Mouse (Mus musculus) stomach, embryonic 14.5 days (tissue): ENCODE data around the gene Maml3. TPM values are rescaled to one million over a fixed set of nuclear protein-coding genes. Genes with fewer than 3 reads are reported as not detected.
A peak's percentile ranks its signal among the peaks of the same experiment; 100 is the strongest.

Experiments
- ATAC-seq: fragments of 200-750 bp; cut with Nextera tagmentation; 2 replicates; pipeline ENCODE4 v1.8.0; 2017; ENCODE audit warnings: low read depth, moderate TSS enrichment; ENCODE audit not compliant: insufficient number of reproducible peaks, insufficient read depth, low FRiP score
- H3K27ac ChIP-seq: fragments of 300-500 bp; sonication (generic); 2 replicates; pipeline ENCODE4 v1.5.1; 2014; ENCODE audit warnings: mild to moderate bottlenecking, low read length, moderate library complexity, mixed read lengths
- H3K27me3 ChIP-seq: fragments of 300-500 bp; sonication (generic); 2 replicates; pipeline ENCODE4 v1.6.1; 2014; ENCODE audit warnings: low read length, control low read depth, mixed read lengths; ENCODE audit not compliant: control insufficient read depth, insufficient read depth
- H3K36me3 ChIP-seq: fragments of 300-500 bp; sonication (generic); 2 replicates; pipeline ENCODE4 v1.6.1; 2014; ENCODE audit warnings: mild to moderate bottlenecking, control low read depth, low read length, moderate library complexity, mixed read lengths; ENCODE audit not compliant: control insufficient read depth, insufficient read depth
- H3K4me1 ChIP-seq: fragments of 300-500 bp; sonication (generic); 2 replicates; pipeline ENCODE4 v1.6.1; 2014; ENCODE audit warnings: low read length, control low read depth, mixed read lengths; ENCODE audit not compliant: control insufficient read depth, insufficient read depth
- H3K4me2 ChIP-seq: fragments of 300-500 bp; sonication (generic); replicated peaks from 2 replicates; pipeline ENCODE4 v1.6.1; 2014; ENCODE audit warnings: low read depth, low read length, control low read depth
- H3K4me3 ChIP-seq: fragments of 300-500 bp; sonication (generic); 2 replicates; pipeline ENCODE4 v1.5.1; 2014; ENCODE audit warnings: low read depth, low read length, control low read depth
- H3K9ac ChIP-seq: fragments of 300-500 bp; sonication (generic); replicated peaks from 2 replicates; pipeline ENCODE4 v1.6.1; 2014; ENCODE audit warnings: low read depth, mild to moderate bottlenecking, control low read depth, low read length, moderate library complexity, mixed read lengths
- H3K9me3 ChIP-seq: fragments of 300-500 bp; sonication (generic); 2 replicates; pipeline ENCODE4 v1.6.1; 2016; ENCODE audit warnings: low read depth, low read length, control low read depth; ENCODE audit not compliant: control insufficient read depth
- WGBS: fragments of 180-500 bp; shearing (Covaris S2); extraction: QIAGEN DNeasy Blood & Tissue Kit; methylation state at CpG from one replicate; pipeline ENCODE4 v1.1.7; 2014; 5-methylcytosine and 5-hydroxymethylcytosine counted together
- polyA plus RNA-seq: library from polyadenylated mRNA; unstranded; fragments of >200 nt; fragmentation: Nextera tagmentation; extraction: Ambion mirVana; gene quantifications from 2 replicates; pipeline ENCODE4 v1.2.1, GENCODE M21; 2014

Gene Maml3
- polyA plus RNA-seq, 1 experiment from 2014 or later, result 9.3 TPM

GRCm38 (mm10) chr3:51817329-51817728 is 287.5 kb downstream of the Maml3 start:
- 89% methylated on average over 6 of the region's 6 CpGs for WGBS
- H3K9me3 ChIP-seq, result no peaks in the 10 kb centered on the region
- H3K27ac ChIP-seq, result no peak overlapping the region
- H3K9ac ChIP-seq, result no peak overlapping the region
- no peak overlapping the region for H3K4me2 ChIP-seq
- ATAC-seq, result no peak
- no peak overlapping the region for H3K4me3 ChIP-seq
- H3K4me1 ChIP-seq, result no peaks in the 10 kb centered on the region
- H3K36me3 ChIP-seq, result no peaks in the 10 kb centered on the region
- H3K27me3 ChIP-seq, result no peaks in the 10 kb centered on the region

GRCm38 (mm10) chr3:51816517-51817285 is 288.2 kb downstream of the Maml3 start:
- Histone ChIP-seq H3K27ac (no peak overlapping the region), H3K9ac (no peak overlapping the region), H3K27me3 (no peaks in the 10 kb centered on the region), H3K36me3 (no peaks in the 10 kb centered on the region), H3K9me3 (no peaks in the 10 kb centered on the region), H3K4me1 (no peaks in the 10 kb centered on the region), H3K4me2 (no peak overlapping the region), H3K4me3 (no peak overlapping the region)
- no peak for ATAC-seq
- WGBS, result 77% methylated on average over 7 of the region's 7 CpGs

GRCm38 (mm10) chr3:51814073-51814472 is 290.8 kb downstream of the Maml3 start:
- Histone ChIP-seq H3K27ac (no peak overlapping the region), H3K36me3 (no peaks in the 10 kb centered on the region), H3K4me1 (no peaks in the 10 kb centered on the region), H3K9ac (no peak overlapping the region), H3K9me3 (no peaks in the 10 kb centered on the region), H3K4me3 (no peak overlapping the region), H3K4me2 (no peak overlapping the region), H3K27me3 (no peaks in the 10 kb centered on the region)
- ATAC-seq, result no peak
- 76% methylated on average over 4 of the region's 4 CpGs for WGBS

DNA sequence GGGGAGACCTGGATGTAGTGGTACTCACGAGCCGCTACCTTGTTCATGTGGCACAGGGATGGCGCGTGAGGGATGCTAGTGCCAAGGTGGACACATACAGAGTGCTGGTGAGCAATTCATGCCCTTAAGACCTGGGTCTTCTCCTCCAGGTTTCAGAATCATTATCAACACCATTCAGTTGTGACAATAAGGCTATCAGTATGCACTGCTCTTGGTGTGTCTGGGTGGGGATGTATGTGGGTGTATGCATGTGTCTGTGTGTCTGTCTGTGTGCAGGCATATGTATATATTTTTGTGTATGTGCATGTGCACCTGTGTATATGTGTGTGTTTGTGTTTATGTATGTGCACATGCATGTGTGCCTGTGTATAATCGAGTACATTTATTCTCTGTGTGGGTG is 291.7 kb downstream of the Maml3 start:
- no peak overlapping the region for H3K27ac ChIP-seq
- H3K9ac ChIP-seq, result no peak overlapping the region
- no peaks in the 10 kb centered on the region for H3K9me3 ChIP-seq
- H3K4me1 ChIP-seq, result no peaks in the 10 kb centered on the region
- no peak overlapping the region for H3K4me3 ChIP-seq
- WGBS, result 98% methylated on average over 5 of the region's 5 CpGs
- no peaks in the 10 kb centered on the region for H3K27me3 ChIP-seq
- H3K4me2 ChIP-seq, result no peak overlapping the region
- no peak for ATAC-seq
- no peaks in the 10 kb centered on the region for H3K36me3 ChIP-seq

DNA sequence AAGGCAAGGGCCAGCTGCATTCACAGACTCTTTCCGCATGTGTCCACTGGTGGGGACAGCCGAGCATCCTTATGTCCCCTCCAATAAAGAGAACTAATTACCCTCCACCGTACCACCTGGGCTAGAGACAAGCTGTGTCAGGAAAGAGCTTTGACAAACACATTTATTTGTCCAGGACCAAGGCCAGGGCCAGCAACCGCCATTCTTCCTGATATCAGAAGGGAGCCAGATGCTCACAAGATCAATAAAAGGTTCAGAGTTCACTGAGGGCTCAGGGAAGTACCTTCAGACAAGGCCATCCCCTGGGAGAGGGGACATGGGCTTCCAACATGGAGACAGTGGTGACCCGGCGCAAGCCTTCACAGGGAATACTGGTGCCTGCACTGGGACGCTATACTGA is 294.1 kb downstream of the Maml3 start:
- peaks cover 4% of the 10 kb centered on the region; the same call in 1 of the 2 replicates for H3K4me1 ChIP-seq
- H3K36me3 ChIP-seq, result no peaks in the 10 kb centered on the region
- no peak overlapping the region for H3K27ac ChIP-seq
- no peak overlapping the region for H3K4me2 ChIP-seq
- 65% methylated on average over 7 of the region's 7 CpGs for WGBS
- H3K9me3 ChIP-seq, result no peaks in the 10 kb centered on the region
- no peak for ATAC-seq
- no peak overlapping the region for H3K9ac ChIP-seq
- H3K27me3 ChIP-seq, result no peaks in the 10 kb centered on the region
- no peak overlapping the region for H3K4me3 ChIP-seq

GRCm38 (mm10) chr3:51809822-51810221 is 295.1 kb downstream of the Maml3 start:
- Histone ChIP-seq H3K9ac (no peak overlapping the region), H3K27ac (no peak overlapping the region), H3K36me3 (no peaks in the 10 kb centered on the region), H3K4me2 (no peak overlapping the region), H3K9me3 (no peaks in the 10 kb centered on the region), H3K27me3 (no peaks in the 10 kb centered on the region), H3K4me3 (no peak overlapping the region), H3K4me1 (peaks cover 4% of the 10 kb centered on the region; the same call in 1 of the 2 replicates)
- 64% methylated on average over 7 of the region's 7 CpGs for WGBS
- no peak for ATAC-seq

DNA sequence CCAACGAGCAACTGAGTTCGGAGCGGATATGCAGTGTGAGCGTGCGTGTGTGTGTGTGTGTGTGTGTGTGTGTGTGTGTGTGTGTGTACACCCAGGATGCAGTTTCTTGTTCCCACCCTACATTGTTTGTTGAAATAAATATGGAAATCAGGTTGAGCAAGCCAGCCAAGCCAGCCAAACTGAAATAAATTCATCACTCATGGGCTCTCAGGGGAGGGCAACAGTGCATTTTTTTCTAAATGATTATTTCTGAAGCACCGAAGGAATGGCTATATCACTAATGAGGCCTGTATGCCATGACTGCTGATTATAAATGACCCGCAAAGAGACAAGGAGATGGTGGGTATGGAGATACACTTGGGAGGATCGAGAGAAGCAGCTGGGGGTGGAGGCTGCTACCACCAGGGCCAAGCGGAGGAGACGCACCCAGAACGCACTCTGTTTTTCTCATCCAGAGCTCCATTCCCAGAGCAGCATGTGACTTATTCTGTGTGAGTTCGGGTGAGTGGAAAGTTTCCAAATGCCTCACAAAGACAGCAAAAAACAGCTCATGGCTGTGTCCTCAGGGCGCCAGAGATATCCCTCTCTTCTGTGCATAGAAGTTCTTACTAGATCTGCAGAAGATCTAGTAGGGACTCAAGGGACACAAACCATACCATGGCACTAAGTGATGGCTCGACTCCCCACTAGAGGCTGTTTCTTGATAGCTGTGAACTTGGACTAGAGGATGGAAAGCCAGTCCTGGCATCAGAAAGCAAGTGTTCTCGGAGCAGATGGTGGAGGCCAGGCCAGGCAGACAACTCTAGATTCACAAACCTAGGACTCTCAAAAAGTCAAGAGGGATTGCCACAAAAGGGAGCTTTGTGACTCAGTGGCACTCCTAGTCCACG is 296.6 kb downstream of the Maml3 start:
- H3K9me3 ChIP-seq, result no peaks in the 10 kb centered on the region
- H3K4me2 ChIP-seq, result no peak overlapping the region
- peaks cover 4% of the 10 kb centered on the region; the same call in 1 of the 2 replicates for H3K4me1 ChIP-seq
- H3K27me3 ChIP-seq, result no peaks in the 10 kb centered on the region
- no peak overlapping the region for H3K9ac ChIP-seq
- no peaks in the 10 kb centered on the region for H3K36me3 ChIP-seq
- 83% methylated on average over 16 of the region's 16 CpGs for WGBS
- H3K4me3 ChIP-seq, result no peak overlapping the region
- H3K27ac ChIP-seq, result no peak overlapping the region
- no peak for ATAC-seq

DNA sequence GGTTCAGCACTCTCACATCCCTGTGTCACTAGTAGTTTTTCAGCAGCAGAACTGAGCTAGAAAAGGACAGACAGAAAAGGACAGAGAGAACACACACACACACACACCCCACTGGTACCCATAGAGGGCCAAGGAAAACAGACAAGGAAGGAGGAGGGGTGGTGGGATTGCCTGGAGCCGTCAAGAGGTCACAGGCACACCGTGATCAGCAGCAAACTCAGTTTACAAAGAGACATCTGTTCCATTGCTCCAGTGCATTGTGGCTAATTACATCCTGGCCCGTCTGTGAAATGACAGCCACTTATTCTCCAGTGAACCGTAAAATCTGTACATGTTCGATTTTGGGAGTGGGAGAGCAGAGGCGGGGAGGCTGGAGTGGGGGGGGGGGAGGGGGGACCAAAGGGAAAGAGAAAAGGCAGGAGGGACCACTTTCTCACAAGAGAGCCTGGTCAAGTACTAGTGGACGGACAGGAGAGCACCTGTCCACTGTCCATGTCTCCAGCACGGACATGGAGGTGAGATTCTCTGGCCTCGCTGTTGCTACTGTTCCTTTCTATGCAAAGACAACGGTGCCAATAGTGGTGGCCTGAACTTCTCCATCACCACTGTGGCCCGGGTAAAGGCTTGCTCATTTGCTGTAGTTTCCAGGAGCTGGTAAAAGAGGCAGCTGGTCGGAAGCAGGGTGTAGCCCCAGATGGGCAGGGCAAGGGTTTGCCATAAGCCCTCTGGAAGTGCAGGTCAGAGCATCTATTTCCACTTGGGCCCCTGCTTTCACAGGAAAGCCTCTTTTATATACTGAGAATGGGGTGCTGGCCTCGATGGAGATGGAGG is 299.2 kb downstream of the Maml3 start:
- H3K27ac ChIP-seq, result no peak overlapping the region
- no peaks in the 10 kb centered on the region for H3K9me3 ChIP-seq
- WGBS, result 33% methylated on average over 13 of the region's 13 CpGs
- peaks cover 4% of the 10 kb centered on the region; the same call in 1 of the 2 replicates for H3K4me1 ChIP-seq
- no peaks in the 10 kb centered on the region for H3K36me3 ChIP-seq
- H3K4me3 ChIP-seq, result no peak overlapping the region
- ATAC-seq, result peak; percentile 23; the same call in 1 of the 2 replicates
- H3K27me3 ChIP-seq, result no peaks in the 10 kb centered on the region
- no peak overlapping the region for H3K4me2 ChIP-seq
- no peak overlapping the region for H3K9ac ChIP-seq
